Mouse (Mus musculus): Measurements from ENCODE around the gene Plbd2. TPM values are rescaled to one million over a fixed set of nuclear protein-coding genes. Genes with fewer than 3 reads are reported as not detected.

Gene Plbd2
- polyA plus RNA-seq, 1 experiment from 2014 or later, result 49.6 TPM

DNA sequence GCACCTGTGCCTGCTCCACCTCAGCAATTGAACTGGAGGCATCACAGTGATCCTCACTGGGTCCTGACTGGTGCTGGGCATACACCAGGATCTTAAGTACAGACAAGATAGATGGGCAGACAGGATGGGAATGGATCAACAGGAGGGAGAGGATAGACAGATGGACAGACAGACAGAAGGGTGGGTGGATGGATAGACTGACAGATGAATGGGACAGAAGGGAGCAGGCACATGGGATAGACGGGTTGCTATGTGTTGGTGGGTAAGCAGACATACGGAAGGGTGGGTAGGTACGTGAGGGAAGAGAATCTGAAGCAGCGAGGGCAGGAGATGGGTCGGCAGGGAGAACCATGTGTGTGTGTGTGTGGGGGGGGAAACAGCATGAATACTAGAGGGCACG lies 10.0 kb downstream of the Plbd2 start:
- DNase-seq, result no peak
- WGBS, result 91% methylated on average over 6 of the region's 6 CpGs
- no peak for ATAC-seq (ENCODE audit: insufficient read depth)

DNA sequence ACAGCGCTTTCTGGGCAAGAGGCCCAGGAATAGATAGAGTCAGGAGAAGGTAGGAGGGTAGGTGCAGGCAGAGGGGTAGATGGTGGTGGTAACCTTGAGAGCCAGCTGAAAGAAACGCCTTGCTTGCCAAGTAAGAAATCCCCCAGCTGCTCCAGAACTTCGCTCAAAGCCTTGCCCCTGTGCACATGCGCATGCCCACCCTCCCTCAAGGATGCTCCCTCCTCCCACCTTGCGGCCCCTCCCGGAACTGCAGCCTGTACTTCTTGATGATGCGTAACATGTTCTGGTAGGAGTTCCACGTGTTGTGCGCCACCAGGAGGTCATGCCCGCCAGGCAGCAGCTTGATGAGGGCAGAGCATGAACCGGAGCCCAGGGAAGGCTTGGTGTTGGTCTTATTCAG lies 11.0 kb downstream of the Plbd2 start:
- no peak for ATAC-seq (ENCODE audit: insufficient read depth)
- no peak overlapping the region for H3K4me2 ChIP-seq
- peak; percentile 55 for DNase-seq
- H3K9me3 ChIP-seq (ENCODE audit: low read depth, low read length), result no peaks in the 10 kb centered on the region
- no peak overlapping the region for H3K4me3 ChIP-seq (ENCODE audit: low read depth, low read length)
- H3K9ac ChIP-seq, result no peak overlapping the region
- 58% methylated on average over 11 of the region's 11 CpGs for WGBS
- no peaks in the 10 kb centered on the region for H3K4me1 ChIP-seq (ENCODE audit: insufficient read depth)
- H3K27me3 ChIP-seq (ENCODE audit: insufficient read depth, low read length), result no peaks in the 10 kb centered on the region
- H3K27ac ChIP-seq (ENCODE audit: low read depth), result no peak overlapping the region
- peak; percentile 69 for TF ChIP-seq CTCF (IDR thresholded peaks at IDR 0.05; ENCODE audit: low read depth)
- H3K36me3 ChIP-seq (ENCODE audit: insufficient read depth), result peaks cover 34% of the 10 kb centered on the region; the same call in 1 of the 2 replicates

More for the DNA sequence above, 10.0 kb downstream of the Plbd2 start:
- no peak for TF ChIP-seq CTCF (IDR thresholded peaks at IDR 0.05; ENCODE audit: low read depth)
- Histone ChIP-seq H3K36me3 (ENCODE audit: insufficient read depth) (peaks cover 25% of the 10 kb centered on the region; the same call in 1 of the 2 replicates), H3K9ac (no peak overlapping the region), H3K4me3 (ENCODE audit: low read depth, low read length) (no peak overlapping the region), H3K27ac (ENCODE audit: low read depth) (no peak overlapping the region), H3K9me3 (ENCODE audit: low read depth, low read length) (no peaks in the 10 kb centered on the region), H3K4me1 (ENCODE audit: insufficient read depth) (no peaks in the 10 kb centered on the region), H3K27me3 (ENCODE audit: insufficient read depth, low read length) (no peaks in the 10 kb centered on the region), H3K4me2 (no peak overlapping the region)

DNA sequence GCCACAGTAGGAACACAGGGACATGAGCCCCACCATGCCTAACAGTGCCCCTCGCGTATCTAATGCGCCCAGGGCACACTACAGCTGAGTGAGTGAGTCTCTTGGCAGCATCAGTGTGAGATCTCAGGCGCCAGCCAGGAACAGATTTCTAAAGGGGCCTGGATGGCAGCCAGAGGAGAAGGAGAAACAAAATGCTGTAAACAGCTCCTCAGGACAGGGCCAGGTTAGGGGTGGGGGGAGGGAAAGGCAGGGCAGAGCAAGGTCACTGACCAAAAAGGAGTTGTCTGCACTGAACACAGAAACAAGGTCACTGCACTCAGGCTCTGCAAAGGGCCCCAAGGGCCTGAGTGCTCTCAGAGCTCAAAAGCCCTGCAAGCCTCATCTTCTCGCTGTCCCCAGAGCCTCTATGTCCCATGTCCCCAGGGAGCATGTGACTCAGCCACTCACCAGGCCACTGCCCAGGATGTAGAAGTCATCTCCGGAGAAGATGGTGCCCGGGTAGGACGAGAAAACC lies 12.7 kb downstream of the Plbd2 start:
- Histone ChIP-seq H3K9ac (no peak overlapping the region), H3K27ac (ENCODE audit: low read depth) (no peak overlapping the region), H3K9me3 (ENCODE audit: low read depth, low read length) (no peaks in the 10 kb centered on the region), H3K4me1 (ENCODE audit: insufficient read depth) (no peaks in the 10 kb centered on the region), H3K27me3 (ENCODE audit: insufficient read depth, low read length) (no peaks in the 10 kb centered on the region), H3K4me2 (no peak overlapping the region), H3K36me3 (ENCODE audit: insufficient read depth) (peaks cover 51% of the 10 kb centered on the region), H3K4me3 (ENCODE audit: low read depth, low read length) (no peak overlapping the region)
- WGBS, result 73% methylated on average over 8 of the region's 8 CpGs
- ATAC-seq (ENCODE audit: insufficient read depth), result no peak
- TF ChIP-seq CTCF (IDR thresholded peaks at IDR 0.05; ENCODE audit: low read depth), result no peak
- no peak for DNase-seq

DNA sequence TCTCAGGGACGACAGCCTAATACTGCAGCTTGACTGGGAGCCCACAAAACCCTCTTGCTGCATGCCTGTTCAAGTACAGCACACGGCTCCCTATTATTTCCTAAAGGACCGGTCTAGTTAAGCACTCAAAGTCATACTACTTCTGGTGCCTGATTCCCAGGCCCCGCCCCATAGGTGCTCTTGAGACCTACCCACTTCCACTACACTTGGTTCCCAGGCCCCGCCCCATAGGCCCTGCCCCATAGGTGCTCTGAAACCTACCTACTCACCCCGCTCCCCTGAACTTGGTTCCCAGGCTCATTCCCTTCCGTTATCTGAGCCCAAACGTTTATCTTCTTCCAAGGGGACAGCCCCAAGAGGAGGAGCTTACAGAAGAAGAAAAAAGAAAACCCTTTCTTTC lies 15.6 kb downstream of the Plbd2 start:
- Histone ChIP-seq H3K4me1 (ENCODE audit: insufficient read depth) (no peaks in the 10 kb centered on the region), H3K36me3 (ENCODE audit: insufficient read depth) (peaks cover 52% of the 10 kb centered on the region), H3K4me3 (ENCODE audit: low read depth, low read length) (no peak overlapping the region), H3K27ac (ENCODE audit: low read depth) (no peak overlapping the region), H3K9ac (no peak overlapping the region), H3K9me3 (ENCODE audit: low read depth, low read length) (no peaks in the 10 kb centered on the region), H3K4me2 (no peak overlapping the region), H3K27me3 (ENCODE audit: insufficient read depth, low read length) (no peaks in the 10 kb centered on the region)
- no peak for ATAC-seq (ENCODE audit: insufficient read depth)
- DNase-seq, result no peak
- no peak for TF ChIP-seq CTCF (IDR thresholded peaks at IDR 0.05; ENCODE audit: low read depth)
- WGBS, result 73% methylated on average over 8 of the region's 8 CpGs

DNA sequence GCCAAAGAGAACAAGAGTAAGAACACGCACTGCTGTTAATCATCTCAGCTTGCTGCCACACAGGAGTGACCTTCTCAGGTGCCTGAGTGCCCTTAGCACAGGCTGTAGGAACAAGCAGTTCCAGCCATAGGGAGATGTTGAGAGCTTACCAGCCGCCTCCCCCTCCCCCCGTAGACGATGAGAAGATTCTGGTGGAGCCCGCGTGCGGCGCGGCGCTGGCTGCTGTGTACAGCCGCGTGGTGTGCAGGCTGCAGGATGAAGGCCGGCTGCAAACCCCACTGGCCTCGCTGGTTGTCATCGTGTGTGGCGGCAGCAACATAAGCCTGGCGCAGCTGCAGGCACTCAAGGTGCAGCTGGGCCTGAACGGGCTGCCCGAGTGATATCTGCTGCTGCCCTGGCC lies 20.0 kb downstream of the Plbd2 start:
- Histone ChIP-seq H3K36me3 (ENCODE audit: insufficient read depth) (peaks cover 41% of the 10 kb centered on the region), H3K4me1 (ENCODE audit: insufficient read depth) (no peaks in the 10 kb centered on the region), H3K4me2 (no peak overlapping the region), H3K4me3 (ENCODE audit: low read depth, low read length) (no peak overlapping the region), H3K9ac (no peak overlapping the region), H3K27me3 (ENCODE audit: insufficient read depth, low read length) (no peaks in the 10 kb centered on the region), H3K9me3 (ENCODE audit: low read depth, low read length) (no peaks in the 10 kb centered on the region), H3K27ac (ENCODE audit: low read depth) (no peak overlapping the region)
- DNase-seq (no peak), ATAC-seq (ENCODE audit: insufficient read depth) (peak; percentile 28; the same call in 1 of the 2 replicates)
- TF ChIP-seq CTCF (IDR thresholded peaks at IDR 0.05; ENCODE audit: low read depth), result no peak
- WGBS, result 75% methylated on average over 19 of the region's 19 CpGs

DNA sequence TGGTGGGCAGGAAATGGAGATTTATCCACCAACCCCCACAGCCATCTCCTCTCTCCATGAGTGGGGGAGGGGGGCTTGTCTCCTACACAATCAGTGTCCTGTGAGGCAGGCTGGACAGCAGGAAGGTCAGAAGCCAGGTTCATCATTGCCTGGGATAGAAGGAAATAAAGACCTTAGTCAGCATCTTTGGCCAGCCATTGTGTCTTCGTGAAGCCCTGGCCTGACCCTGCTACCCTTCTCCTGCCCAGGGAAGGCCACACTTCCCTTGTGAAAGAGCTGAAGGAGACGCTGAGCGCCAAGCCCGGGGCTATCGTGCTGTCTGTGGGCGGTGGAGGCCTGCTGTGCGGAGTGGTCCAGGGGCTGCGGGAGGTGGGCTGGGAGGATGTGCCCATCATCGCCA lies 22.2 kb downstream of the Plbd2 start:
- Histone ChIP-seq H3K4me3 (ENCODE audit: low read depth, low read length) (no peak overlapping the region), H3K36me3 (ENCODE audit: insufficient read depth) (peaks cover 21% of the 10 kb centered on the region), H3K9me3 (ENCODE audit: low read depth, low read length) (no peaks in the 10 kb centered on the region), H3K4me1 (ENCODE audit: insufficient read depth) (no peaks in the 10 kb centered on the region), H3K27me3 (ENCODE audit: insufficient read depth, low read length) (no peaks in the 10 kb centered on the region), H3K27ac (ENCODE audit: low read depth) (no peak overlapping the region), H3K9ac (no peak overlapping the region), H3K4me2 (no peak overlapping the region)
- 64% methylated on average over 9 of the region's 9 CpGs for WGBS
- no peak for ATAC-seq (ENCODE audit: insufficient read depth)
- TF ChIP-seq CTCF (IDR thresholded peaks at IDR 0.05; ENCODE audit: low read depth), result no peak
- DNase-seq, result no peak

DNA sequence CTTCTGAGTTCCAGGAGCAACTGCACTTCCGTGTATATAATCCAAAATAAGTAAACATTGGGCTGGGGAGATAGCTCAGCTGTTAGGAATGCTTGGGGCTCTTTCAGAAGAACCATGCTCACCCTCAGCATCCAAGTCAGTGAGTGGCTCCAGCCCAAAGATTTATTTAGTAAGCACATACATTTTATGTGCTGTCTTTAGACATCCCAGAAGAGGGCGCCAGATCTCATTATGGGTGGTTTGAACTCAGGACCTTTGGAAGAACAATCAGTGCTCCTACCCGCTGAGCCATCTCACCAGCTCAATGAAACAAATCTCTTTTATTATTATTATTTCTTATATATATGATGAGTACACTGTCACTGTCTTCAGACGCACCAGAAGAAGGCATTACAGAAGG lies 23.9 kb downstream of the Plbd2 start:
- Histone ChIP-seq H3K9ac (no peak overlapping the region), H3K4me1 (ENCODE audit: insufficient read depth) (no peaks in the 10 kb centered on the region)
- 58% methylated on average over 4 of the region's 4 CpGs for WGBS

DNA sequence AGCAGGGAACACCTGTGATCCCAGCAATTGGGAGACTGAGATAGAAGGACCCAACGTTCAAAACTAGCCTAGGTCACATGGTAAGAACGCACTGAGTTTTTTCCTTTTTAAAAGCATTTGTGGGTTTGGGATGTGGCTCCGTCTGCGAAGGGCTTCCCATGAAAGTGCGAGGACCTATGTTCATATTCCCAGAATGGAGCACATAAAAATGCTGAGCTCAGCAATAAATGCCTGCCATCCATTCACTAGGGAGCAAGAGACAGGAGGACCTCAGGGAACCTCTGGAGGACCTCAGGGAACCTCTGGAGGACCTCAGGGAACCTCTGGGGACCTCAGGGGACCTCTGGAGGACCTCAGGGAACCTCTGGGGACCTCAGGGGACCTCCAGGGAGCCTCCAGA lies 25.4 kb downstream of the Plbd2 start:
- DNase-seq (no peak), ATAC-seq (ENCODE audit: insufficient read depth) (no peak)
- H3K36me3 ChIP-seq (ENCODE audit: insufficient read depth), result no peaks in the 10 kb centered on the region
- TF ChIP-seq CTCF (IDR thresholded peaks at IDR 0.05; ENCODE audit: low read depth), result no peak
- H3K9ac ChIP-seq, result no peak overlapping the region
- no peak overlapping the region for H3K4me3 ChIP-seq (ENCODE audit: low read depth, low read length)
- no peaks in the 10 kb centered on the region for H3K27me3 ChIP-seq (ENCODE audit: insufficient read depth, low read length)
- WGBS, result 85% methylated on average over 5 of the region's 5 CpGs
- H3K4me1 ChIP-seq (ENCODE audit: insufficient read depth), result no peaks in the 10 kb centered on the region
- no peak overlapping the region for H3K4me2 ChIP-seq
- no peak overlapping the region for H3K27ac ChIP-seq (ENCODE audit: low read depth)
- no peaks in the 10 kb centered on the region for H3K9me3 ChIP-seq (ENCODE audit: low read depth, low read length)

More for the DNA sequence above, 23.9 kb downstream of the Plbd2 start:
- Histone ChIP-seq H3K4me3 (ENCODE audit: low read depth, low read length) (no peak overlapping the region), H3K36me3 (ENCODE audit: insufficient read depth) (0 out of 2 replicates have a peak, but pooled peaks cover 4% of the 10 kb centered on the region), H3K27ac (ENCODE audit: low read depth) (no peak overlapping the region), H3K27me3 (ENCODE audit: insufficient read depth, low read length) (no peaks in the 10 kb centered on the region), H3K4me2 (no peak overlapping the region), H3K9me3 (ENCODE audit: low read depth, low read length) (no peaks in the 10 kb centered on the region)
- TF ChIP-seq CTCF (IDR thresholded peaks at IDR 0.05; ENCODE audit: low read depth), result no peak
- ATAC-seq (ENCODE audit: insufficient read depth), result no peak
- DNase-seq, result no peak
